Mouse (Mus musculus): ENCODE data around the gene Fto.

Fto gene

DNA sequence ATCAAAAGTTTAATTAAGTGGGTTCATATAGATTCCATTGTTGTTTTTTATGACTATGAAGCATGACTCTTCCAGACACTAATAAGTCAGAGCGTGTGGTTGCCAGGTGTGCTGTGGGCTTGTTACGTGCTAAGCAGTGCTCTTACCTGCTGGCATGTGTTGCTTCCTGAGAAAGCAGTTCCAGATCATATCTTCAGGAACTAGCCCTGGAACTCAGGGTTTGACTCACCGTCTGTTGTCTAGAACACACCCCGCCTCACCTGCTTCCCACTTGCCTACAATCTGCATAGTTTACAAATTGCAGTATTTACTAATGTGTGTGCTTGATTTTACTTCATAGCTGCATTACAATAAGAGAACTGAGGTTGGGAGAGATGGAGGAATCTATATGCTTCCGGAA is 84.7 kb downstream of the Fto start:
- DNase-seq = no peak

DNA sequence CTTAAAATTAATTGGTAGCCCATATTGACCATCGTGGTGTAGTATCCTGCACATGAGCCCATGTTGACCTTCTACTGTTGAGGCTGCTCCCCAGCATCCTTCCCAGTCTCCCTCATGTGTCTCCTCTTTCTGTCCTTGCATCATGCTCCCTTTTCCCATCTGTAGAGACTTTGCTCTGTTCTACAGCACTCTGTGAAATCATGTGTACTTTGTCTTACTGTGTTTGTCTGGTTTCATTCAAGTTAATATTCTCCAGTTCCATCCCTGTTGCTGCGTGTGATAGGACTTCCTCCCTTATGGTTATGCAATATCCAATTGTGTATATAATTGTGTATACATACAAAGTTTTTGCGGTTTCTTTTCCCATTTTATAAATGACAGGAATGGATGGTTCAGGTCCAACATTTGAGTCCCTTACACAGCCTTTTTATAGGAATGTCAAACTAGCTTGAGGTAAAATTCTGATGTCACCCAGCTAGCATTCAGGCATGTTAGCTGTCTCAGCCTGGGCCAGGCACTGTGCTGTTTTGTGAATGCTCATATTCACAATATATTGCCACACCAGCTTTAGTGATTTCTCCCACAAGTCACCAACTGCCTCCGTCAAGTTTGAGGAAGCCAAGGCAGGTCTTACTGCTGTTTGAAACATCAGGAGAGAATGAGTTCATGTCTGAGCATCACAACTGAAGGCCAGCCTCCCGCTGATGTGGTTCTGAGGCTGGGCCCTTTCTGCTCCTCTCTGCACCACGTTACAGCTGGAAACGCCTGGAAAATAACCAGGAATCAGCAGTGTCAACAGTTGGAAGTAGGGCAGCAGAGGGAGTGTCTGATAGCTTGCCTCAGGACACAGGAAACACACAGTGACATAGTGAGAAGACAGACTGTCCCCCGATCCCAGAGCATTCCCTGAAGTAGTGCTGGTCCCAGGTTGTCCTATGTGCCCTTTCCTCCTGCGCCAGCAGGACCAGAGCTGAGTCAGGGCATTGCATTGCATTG is 90.0 kb downstream of the Fto start:
- DNase-seq = peak; percentile 50

DNA sequence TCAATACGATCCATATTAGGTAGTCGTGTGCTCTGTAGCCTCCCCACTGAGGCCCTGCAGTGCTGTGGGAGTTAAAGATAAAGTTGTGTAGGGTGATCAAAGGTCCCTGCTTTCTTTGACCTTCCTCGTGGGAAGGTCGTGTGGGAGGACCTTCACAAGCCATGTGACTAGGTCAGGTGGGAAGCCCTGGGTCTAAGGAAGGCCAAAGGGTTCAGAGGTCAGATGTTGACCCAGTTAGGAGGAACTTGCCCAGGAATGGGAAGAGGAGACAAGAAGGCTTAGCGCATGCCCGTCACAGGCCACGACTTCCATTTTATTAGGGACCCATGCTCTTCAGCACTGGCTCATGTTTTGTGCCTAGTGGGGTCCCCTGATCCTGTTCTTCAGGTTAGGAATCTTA is 91.0 kb downstream of the Fto start:
- no peak for DNase-seq

DNA sequence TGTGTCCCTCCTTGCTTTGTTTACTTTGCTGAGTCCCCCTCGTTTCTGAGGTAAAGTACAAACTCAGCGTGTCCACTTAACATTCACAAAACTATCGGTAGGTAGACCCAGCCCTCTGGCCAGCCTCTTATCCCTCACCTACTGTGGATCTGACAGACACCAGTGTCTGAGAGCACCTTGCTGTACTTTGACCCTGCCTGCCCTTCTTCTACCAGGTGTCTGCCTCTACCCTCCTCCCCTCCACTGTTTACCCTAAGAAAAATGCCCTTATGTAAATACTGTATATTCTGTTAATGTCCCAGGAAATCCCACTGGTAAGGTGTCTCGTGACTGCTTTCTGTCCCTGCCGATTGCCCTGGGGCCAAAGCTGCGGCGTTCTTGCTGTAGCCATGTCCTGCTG is 91.8 kb downstream of the Fto start:
- DNase-seq = no peak

DNA sequence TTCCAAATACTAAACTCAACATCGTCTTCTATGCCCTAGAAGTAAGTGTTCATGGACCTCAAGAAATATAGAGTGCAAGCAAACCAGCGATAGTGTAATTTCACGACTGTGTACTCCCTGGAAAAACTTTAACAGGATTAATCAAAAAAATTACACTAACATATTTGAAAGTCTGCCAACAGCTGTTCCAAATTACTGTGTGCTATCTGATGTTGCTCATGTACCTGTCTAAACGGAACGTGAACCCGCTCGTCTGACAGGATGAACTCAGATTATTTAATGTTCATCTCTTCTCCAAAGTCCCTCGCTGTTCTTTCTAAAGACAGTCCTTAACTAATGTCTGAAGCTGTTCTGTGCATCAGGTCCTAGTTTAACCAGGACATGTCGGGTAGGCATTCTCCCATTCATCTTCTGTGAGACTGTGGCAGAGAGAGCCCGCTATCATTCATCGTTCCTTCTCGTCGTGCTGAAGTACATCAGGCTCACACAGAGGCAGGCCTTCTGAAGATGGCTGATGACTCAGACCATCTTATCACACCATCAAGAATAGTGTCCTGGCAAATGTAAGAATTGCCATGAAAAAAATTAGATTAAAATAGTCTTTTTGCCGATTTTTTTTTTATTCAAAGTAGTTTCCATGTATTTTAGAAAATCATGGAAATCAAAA is 93.4 kb downstream of the Fto start:
- no peak for DNase-seq

DNA sequence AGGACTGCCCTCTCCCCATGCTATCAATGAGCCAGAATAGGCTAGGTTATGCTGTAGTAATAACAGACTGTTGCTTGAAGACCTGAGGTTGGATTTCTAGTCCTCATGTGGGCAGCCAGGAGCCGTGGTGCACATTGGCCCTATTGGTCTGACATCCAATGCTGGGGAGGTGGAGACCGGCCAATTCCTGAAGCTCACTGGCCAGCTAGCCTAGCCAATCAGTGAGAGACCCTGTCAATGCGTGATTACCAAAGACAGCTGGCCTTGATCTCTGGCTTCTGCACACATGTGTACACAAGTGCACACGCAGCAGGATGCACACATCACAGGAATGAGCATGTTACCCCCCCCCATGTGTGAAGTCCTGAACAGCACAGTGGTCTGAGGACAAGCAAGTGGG is 94.6 kb downstream of the Fto start:
- no peak for DNase-seq

DNA sequence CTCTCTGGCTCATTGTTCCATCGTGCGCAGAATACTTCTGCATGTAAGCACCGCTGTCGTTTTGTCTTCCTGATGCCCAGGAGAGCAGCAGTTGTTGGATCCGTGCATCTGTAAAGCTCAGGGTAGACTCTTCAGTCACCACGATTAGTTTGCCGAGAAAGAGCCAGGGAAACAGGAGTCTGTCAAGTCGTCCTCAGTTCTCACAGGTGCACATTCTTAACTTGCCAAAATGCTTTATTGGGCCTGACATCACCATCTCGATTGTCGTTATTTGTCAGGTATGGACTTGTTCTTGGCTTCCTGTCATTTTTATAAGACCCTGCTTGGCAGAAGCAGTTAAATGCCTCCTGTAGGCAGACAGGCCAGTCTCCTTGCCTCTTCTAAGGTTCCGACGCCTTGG is 96.7 kb downstream of the Fto start:
- DNase-seq = no peak

DNA sequence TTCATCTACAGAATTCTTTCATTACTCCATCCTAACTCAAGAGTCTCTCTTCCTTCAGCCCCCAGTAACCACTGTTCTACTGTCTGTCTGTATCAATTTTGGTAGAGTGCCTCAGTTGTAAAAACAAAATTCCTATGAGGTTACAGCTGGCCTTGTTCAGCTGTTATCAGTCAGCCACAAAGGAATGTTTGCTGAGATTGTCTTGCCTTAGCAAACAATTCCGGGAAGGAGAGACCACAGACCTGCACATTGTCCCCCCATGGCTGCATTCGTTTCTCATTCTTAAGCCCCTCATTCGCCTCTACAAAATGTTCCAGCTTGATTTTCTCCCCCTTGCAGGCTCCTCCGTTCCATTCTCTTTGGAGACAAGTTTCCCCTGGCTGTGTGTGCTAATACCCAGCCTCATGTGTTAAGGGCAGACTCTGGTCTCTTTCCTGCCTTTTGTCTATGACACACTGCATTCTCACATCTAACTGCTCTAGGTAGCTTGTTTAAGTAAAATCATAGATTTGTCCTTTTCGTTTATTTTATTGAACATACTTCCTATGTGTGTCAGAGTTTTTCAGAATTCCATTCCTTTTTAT is 111.3 kb downstream of the Fto start:
- no peak for DNase-seq

DNA sequence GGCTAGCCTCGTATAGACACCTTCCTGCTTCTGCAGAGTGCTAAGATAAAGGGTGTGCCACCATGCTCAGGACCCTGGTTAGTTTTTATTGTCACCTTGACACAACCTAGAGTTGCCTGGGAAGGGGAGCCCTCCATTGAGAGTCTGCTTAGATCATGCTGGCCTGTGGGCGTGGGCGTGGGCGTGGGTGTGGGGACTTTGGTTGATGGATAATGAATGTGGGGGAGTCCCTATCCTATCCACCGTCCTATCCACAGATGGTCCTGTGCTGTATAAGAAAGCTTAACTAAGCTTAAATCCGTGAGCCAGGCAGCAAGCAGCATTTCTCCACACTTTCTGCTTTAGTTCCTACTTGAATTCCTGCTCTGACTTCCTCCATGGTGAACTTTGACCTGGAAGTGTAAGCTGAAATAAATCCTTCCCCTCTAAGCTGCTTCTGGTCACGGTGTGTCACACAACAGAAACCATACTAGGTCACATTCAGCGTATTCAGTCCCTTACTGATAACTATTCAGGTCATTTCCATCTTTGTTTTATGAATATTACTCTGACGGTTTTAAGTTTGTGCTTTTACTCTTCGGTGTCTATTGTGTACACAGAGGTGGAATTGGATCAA is 112.0 kb downstream of the Fto start:
- DNase-seq = no peak

DNA sequence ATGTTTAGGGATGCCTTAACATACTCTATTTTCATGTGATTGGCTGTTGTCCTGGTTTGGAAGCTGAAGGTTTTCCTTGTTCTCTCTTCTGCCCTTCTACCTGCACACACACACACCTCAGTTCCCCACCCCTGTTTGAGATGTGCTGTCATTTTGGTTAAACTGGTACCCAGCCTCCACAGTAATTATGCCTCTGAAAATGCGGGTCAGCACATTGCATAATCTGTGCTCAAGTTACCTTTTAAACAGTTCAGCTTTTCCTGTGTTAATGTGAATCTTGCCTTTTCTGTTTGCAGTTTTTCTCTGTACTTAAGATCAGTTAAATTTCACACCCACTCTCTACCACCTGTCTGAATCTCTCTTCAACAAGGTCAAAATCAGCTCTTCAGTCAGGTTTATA is 113.2 kb downstream of the Fto start:
- no peak for DNase-seq

DNA sequence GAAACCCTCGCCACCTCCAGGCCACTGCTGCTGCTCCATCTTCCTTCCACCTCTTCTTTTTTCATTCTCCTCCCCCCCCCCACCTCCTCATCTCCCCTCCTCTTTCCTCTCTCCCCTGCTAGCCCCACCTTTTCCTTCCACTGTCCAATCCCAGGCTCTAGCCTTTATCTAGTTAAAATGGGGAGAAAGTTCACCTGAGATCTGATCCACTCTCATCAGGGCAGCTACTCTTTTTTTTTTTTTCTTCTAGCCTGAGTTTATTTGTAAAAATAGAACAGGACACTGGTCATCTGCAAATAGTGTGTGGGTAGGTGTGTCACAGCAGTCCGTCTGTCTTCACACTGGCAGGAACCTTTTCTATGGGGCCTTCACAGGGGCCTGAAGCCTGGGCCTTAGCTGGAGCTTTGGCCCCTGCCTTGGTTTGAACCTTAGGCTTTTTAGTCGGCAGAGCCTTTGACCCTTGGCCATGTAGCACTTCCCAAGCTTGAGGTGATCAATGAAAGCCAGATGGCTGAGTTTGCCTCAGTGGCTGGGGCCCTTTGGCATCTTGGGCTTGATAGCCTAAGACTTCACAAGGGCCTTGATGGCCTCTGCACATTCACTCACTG is 117.1 kb downstream of the Fto start:
- DNase-seq = no peak

DNA sequence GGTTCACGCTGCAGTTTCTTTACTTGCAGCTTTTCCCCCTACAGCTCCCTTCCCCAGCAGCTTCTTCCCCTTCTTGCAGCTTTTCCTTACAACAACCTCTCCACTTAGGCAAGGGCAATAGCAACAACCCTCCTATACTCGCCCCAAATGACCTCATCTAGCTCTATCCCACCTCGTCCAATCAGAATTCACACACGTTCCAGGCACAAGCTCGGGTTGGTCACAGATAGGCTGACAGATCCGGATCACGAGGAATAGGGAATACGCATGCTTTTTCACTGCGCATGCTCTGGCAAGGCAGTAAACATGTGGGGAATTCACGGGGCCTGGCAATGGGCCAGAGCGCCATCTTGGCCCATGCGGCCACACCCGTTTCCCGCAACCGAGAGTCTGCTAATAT is 122.7 kb downstream of the Fto start:
- no peak for DNase-seq

DNA sequence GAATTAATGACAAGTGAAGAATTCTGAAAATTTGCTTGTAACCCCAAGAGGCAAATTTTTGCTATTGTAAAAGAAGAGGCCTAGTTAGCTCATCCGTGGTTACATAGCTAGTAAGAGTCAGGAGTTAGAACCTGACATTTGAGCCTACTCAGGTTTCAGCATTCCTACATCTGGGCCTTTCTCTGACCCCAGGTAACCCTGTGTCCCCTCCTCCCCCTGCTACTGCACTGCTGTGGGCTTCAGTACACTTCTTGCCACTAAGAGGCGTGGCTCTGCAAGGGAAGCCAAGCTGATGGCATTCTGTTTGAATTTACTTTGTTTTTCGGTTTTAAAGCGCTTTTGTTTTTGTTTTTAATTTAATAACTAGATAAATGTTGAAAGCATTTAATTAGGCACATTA is 130.6 kb downstream of the Fto start:
- DNase-seq = no peak

DNA sequence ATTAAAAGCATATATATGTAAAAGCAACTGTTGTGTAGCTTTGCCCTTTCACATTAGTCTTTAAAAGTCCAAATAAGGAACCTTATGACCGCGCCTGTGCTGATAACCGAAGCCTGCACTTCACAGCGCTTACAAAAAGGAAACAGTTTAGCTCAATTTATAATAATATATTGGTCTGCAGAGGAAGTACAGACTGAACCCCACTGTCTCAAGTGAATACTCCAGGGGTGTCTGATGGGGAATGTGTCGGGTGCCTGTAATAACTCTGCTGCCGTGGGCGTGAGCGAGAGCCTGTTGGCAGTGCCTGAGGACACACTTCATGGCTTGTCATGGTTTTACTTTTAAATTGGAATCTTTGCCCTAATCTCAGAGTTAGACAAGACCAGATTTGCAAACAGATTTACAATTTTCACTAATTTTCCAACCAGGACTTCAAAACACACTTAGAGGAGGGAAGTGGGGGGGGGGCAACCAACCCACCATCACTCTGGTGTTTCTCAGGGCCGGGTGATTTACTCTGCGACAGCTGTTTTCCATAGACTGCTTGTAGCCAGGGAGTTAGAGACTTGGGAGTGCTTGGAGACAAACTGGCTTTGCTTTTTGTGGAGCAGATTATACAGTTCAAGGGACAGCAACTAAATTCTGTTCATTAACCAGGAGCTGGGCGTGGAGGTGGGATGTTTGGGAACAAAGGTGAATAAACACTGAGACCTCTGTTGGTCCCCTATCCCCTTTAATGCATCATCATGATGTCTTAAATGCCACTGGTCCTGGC is 131.5 kb downstream of the Fto start:
- no peak for DNase-seq

DNA sequence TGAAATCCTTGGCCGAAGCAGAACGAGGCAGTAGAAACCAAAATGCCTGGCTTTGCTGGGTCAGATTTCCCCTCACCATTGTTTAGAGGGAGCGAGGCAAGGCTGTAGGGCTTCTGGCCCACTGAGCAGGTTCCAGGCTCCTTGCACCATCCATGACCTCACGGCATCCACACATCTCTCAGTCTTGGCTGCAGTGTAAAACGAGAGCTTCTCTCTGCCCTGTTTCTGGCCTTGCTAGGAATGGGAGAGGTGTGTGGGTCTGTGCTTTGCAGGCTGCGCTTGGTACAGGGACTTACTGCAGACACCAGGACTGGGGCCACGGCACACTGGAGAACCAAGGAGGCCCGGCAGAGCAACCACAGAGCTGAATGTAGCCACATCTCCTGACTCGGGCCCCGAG is 132.2 kb downstream of the Fto start:
- DNase-seq = no peak

DNA sequence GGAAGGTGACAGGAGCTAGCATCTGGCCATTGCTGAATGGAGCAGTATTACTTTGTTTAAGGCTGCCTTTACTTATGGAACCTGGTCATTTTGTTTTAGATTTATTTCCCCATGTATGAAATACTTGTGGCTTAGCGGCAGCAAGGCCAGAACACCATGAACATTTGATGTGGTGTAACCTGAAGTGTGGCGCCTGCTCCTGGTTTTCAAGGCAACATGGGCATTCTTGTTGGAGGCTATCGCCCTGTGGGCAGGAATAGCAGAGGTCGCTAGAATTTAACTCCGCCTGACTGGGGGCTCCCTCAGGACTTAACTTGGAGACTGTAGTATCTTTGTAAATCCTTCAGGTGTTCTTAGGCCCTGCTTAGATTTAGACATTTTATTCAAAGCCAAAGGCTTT is 132.7 kb downstream of the Fto start:
- no peak for DNase-seq

DNA sequence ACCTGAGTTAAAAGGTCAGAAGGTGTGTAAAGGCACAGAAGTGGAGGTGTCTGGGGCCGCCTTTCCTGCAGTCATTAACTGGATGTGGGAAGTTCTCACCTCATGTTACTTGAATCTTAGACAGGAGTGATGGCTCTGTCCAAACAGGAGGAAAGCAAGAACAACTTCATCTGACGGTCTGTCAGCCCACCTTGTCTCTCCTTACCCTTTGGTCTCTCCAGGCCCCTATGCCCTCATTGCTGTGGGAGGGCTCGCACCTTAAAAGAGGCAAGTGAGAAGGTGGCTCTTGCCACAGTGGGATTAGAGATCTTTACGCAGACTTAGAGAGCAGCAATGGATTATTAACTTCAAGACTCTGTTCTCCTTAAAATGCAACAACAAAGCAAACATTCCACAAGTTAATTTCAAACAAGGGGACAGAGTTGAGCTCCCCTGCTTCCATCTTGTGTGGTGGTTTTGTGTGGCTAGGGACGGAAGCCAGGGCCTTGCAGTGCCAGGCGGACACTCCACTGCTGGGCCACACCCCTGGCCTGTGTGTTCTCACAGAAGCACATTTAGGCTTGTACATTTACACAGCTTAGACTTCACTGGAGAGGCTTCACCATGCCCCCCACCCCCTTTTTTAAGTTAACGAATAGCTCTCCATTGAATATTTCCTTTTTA is 135.5 kb downstream of the Fto start:
- DNase-seq = no peak

DNA sequence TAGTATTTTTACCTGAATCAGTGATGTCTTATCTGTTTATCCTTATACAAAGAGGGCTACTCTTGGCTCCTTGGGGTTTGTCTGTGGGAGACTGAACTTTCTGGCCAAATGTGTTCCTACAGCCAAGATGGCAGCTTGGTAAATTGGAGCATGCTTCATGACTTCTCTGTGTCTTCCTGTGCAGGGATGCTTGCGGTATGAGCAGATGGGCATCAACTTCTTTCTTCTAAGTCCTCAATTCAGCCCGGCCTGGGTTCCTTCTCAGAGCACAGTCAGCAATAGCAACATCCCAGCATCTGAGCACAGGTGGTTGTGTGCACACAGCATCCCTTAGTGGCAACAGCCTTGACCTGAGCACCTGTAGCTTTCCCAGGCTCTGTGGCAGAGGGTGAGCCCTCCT is 141.6 kb downstream of the Fto start:
- DNase-seq = no peak

DNA sequence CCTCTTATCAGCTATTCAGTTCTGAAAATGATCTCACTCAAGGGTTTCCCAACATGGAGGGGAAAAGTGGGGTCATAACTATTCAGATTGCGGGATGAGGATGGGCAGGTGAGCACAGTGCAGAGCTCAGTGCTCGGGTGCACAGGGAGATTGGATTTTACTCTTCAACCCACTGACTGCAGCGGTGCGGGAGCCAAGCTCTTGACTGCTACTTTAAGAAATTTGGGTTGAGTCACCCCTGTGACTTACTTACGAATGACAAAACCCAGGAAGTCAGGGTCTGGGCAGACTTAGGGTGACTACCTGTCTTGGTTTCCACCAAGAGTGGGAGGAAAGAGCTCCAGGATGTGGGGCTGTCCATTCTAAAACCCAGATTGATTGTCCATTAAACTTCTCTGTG is 142.3 kb downstream of the Fto start:
- DNase-seq = no peak

DNA sequence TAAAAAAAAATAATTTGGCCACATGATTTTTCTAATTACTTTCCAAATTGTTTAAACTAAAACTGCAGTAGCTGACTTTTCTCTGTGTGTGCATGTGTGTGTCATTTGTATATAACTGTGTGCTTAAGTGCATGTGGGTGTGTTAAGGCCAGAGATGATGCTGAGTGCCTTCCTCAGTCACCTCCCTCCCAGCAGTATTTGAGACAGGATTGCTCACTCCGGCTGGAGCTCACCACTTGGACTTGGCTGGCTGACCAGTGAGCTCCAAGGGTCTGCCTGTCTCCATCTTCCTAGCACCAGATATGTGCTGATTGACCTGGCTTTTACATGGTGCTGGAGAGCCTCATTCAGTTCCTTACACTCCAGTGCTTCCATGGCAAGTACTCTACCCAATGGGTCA is 144.7 kb downstream of the Fto start:
- DNase-seq = no peak

DNA sequence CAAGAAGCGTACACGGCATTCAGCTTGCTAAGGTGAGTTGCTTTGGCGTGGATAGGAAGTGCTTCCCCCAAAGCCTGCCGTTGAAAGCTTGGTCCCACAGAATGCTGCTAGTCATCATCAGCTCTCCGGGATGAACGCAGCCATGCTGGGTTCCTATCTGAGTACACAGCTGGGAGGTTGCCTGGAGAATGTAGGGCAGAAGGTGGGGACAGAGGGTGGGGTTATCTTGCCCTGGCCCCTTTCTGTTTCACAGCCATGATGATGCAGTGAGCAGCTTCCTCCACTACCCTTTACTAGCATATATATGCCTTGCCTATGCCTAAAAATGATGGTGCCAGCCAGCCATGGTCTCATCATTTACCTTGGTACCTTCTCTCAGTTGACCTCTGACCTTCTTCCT is 147.6 kb downstream of the Fto start:
- no peak for DNase-seq

DNA sequence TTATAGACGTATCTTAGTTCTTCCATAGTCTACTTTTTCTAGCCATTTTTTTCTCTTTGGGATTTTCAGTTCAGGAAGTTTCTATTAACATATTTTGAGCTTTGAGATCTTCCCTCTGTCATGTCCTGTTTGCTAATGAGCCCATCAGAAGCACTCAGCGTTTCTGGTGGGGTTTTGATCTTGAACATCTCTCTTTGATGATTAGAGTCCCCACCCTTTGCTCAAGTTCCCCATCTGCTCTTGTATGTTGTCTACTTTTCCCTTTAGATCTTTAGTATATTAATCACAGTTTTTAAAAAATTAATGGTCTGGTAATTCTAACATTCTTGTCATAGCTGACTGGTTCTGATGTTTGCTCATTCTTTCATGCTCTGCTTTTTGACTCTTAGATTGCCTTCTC is 150.4 kb downstream of the Fto start:
- DNase-seq = no peak

All from lung, postnatal 10 days (tissue).